Mouse (Mus musculus): ENCODE results near the gene Mllt10. TPM values are rescaled to one million over a fixed set of nuclear protein-coding genes. Genes with fewer than 3 reads are reported as not detected.

Mllt10 gene
- polyA plus RNA-seq, 1 experiment = 433 TPM

GRCm38 (mm10) chr2:18231143-18231542 lies 176.1 kb downstream of the Mllt10 start:
- no peak for TF ChIP-seq POLR2A (IDR thresholded peaks at IDR 0.05; ENCODE audit: insufficient read depth, low read depth, low read length)
- TF ChIP-seq CTCF (IDR thresholded peaks at IDR 0.05; ENCODE audit: insufficient read depth, low read depth, low read length) = no peak
- no peak overlapping the region for H3K4me3 ChIP-seq (ENCODE audit: insufficient read depth, low read depth, low read length)
- H3K4me1 ChIP-seq (ENCODE audit: control insufficient read depth, insufficient read depth, low read length) = no peaks in the 10 kb centered on the region
- no peak overlapping the region for H3K27ac ChIP-seq (ENCODE audit: insufficient read depth, low read depth, low read length)
- 87% methylated on average over 4 of the region's 4 CpGs for WGBS

- no peak for TF ChIP-seq POLR2A (IDR thresholded peaks at IDR 0.05; ENCODE audit: insufficient read depth, low read depth, low read length)
- TF ChIP-seq CTCF (IDR thresholded peaks at IDR 0.05; ENCODE audit: insufficient read depth, low read depth, low read length) = no peak
- no peak overlapping the region for H3K4me3 ChIP-seq (ENCODE audit: insufficient read depth, low read depth, low read length)
- no peaks in the 10 kb centered on the region for H3K4me1 ChIP-seq (ENCODE audit: control insufficient read depth, insufficient read depth, low read length)
- H3K27ac ChIP-seq (ENCODE audit: insufficient read depth, low read depth, low read length) = no peak overlapping the region
- WGBS = 56% methylated on average over 5 of the region's 5 CpGs
Measured at GRCm38 (mm10) chr2:18232883-18233567, 178.0 kb downstream of the Mllt10 start.

GRCm38 (mm10) chr2:18235524-18235923 lies 180.5 kb downstream of the Mllt10 start:
- 97% methylated on average over 5 of the region's 5 CpGs for WGBS
- no peak overlapping the region for H3K27ac ChIP-seq (ENCODE audit: insufficient read depth, low read depth, low read length)
- H3K4me3 ChIP-seq (ENCODE audit: insufficient read depth, low read depth, low read length) = no peak overlapping the region
- no peaks in the 10 kb centered on the region for H3K4me1 ChIP-seq (ENCODE audit: control insufficient read depth, insufficient read depth, low read length)
- TF ChIP-seq POLR2A (IDR thresholded peaks at IDR 0.05; ENCODE audit: insufficient read depth, low read depth, low read length) = no peak
- TF ChIP-seq CTCF (IDR thresholded peaks at IDR 0.05; ENCODE audit: insufficient read depth, low read depth, low read length) = no peak

- TF ChIP-seq POLR2A (IDR thresholded peaks at IDR 0.05; ENCODE audit: insufficient read depth, low read depth, low read length) = no peak
- no peak for TF ChIP-seq CTCF (IDR thresholded peaks at IDR 0.05; ENCODE audit: insufficient read depth, low read depth, low read length)
- H3K4me1 ChIP-seq (ENCODE audit: control insufficient read depth, insufficient read depth, low read length) = no peaks in the 10 kb centered on the region
- H3K4me3 ChIP-seq (ENCODE audit: insufficient read depth, low read depth, low read length) = no peak overlapping the region
- WGBS = 95% methylated on average over 3 of the region's 3 CpGs
- H3K27ac ChIP-seq (ENCODE audit: insufficient read depth, low read depth, low read length) = no peak overlapping the region
Measured at GRCm38 (mm10) chr2:18249224-18249623, 194.2 kb downstream of the Mllt10 start.

Other genes starting within 250 kb of the Mllt10 start
- not detected in 2 replicates for gene H2al2a, start 58.3 kb upstream of the Mllt10 start, polyA plus RNA-seq (2012; ENCODE audit: insufficient read depth, insufficient read length, low replicate concordance, missing spikeins)
- gene A930004D18Rik, start 17.5 kb upstream of the Mllt10 start, polyA plus RNA-seq (2012; ENCODE audit: insufficient read depth, insufficient read length, low replicate concordance, missing spikeins) = not detected in 2 replicates
- gene Skida1, start 6.2 kb upstream of the Mllt10 start, polyA plus RNA-seq (2012; ENCODE audit: insufficient read depth, insufficient read length, low replicate concordance, missing spikeins) = not detected in 2 replicates